Mouse (Mus musculus): ENCODE measurements at regions not wholly inside any gene's neighbourhood (a gene's known extent, or its start where the extent isn't known, plus 50 kb on each side); places are given as distances from the start of the nearest gene placed in this dataset.

- no peak for DNase-seq (ENCODE audit: low spot score)
Measured at GRCm38 (mm10) chr9:61677037-61677436, 237.3 kb downstream of the Rplp1 start.

- DNase-seq (ENCODE audit: low spot score): no peak
Measured at GRCm38 (mm10) chr9:61675366-61675765, 239.0 kb downstream of the Rplp1 start.

GRCm38 (mm10) chr9:61673575-61674203 lies 240.7 kb downstream of the Rplp1 start:
- no peak for DNase-seq (ENCODE audit: low spot score)

- no peak for DNase-seq (ENCODE audit: low spot score)
Measured at GRCm38 (mm10) chr9:61670986-61671385, 243.4 kb downstream of the Rplp1 start.

GRCm38 (mm10) chr9:61669729-61670520 lies 244.4 kb downstream of the Rplp1 start:
- no peak for DNase-seq (ENCODE audit: low spot score)

- no peak for DNase-seq (ENCODE audit: low spot score)
Measured at GRCm38 (mm10) chr9:61668723-61669122, 245.6 kb downstream of the Rplp1 start.

GRCm38 (mm10) chr9:61668157-61668697 lies 246.1 kb downstream of the Rplp1 start:
- no peak for DNase-seq (ENCODE audit: low spot score)

GRCm38 (mm10) chr9:61667453-61668074 lies 246.8 kb downstream of the Rplp1 start:
- DNase-seq (ENCODE audit: low spot score): no peak

GRCm38 (mm10) chr9:61666761-61667332 lies 247.5 kb downstream of the Rplp1 start:
- no peak for DNase-seq (ENCODE audit: low spot score)

GRCm38 (mm10) chr9:61666118-61666517 lies 248.2 kb downstream of the Rplp1 start:
- DNase-seq (ENCODE audit: low spot score): no peak

- DNase-seq (ENCODE audit: low spot score): no peak
Measured at GRCm38 (mm10) chr9:61665254-61665653, 249.1 kb downstream of the Rplp1 start.

GRCm38 (mm10) chr9:61664000-61664622 lies 250.2 kb downstream of the Rplp1 start:
- no peak for DNase-seq (ENCODE audit: low spot score)

GRCm38 (mm10) chr9:61662055-61663028 lies 252.0 kb downstream of the Rplp1 start:
- DNase-seq (ENCODE audit: low spot score): no peak

- DNase-seq (ENCODE audit: low spot score): no peak
Measured at GRCm38 (mm10) chr9:61660191-61660590, 254.2 kb downstream of the Rplp1 start.

GRCm38 (mm10) chr9:61657996-61658395 lies 256.3 kb downstream of the Rplp1 start:
- no peak for DNase-seq (ENCODE audit: low spot score)

GRCm38 (mm10) chr9:61655433-61655981 lies 258.8 kb downstream of the Rplp1 start:
- peak; percentile 40 for DNase-seq (ENCODE audit: low spot score)

- no peak for DNase-seq (ENCODE audit: low spot score)
Measured at GRCm38 (mm10) chr9:61645661-61646425, 268.5 kb downstream of the Rplp1 start.

- no peak for DNase-seq (ENCODE audit: low spot score)
Measured at GRCm38 (mm10) chr9:61640739-61641138, 268.6 kb downstream of the Tle3 start.

GRCm38 (mm10) chr9:61638908-61639307 lies 266.7 kb downstream of the Tle3 start:
- DNase-seq (ENCODE audit: low spot score): no peak
